Mouse (Mus musculus): ENCODE measurements around the gene Asap2. TPM values are rescaled to one million over a fixed set of nuclear protein-coding genes. Genes with fewer than 3 reads are reported as not detected.

Gene Asap2
- polyA plus RNA-seq, 1 experiment from 2014 or later: 5.0 TPM

DNA sequence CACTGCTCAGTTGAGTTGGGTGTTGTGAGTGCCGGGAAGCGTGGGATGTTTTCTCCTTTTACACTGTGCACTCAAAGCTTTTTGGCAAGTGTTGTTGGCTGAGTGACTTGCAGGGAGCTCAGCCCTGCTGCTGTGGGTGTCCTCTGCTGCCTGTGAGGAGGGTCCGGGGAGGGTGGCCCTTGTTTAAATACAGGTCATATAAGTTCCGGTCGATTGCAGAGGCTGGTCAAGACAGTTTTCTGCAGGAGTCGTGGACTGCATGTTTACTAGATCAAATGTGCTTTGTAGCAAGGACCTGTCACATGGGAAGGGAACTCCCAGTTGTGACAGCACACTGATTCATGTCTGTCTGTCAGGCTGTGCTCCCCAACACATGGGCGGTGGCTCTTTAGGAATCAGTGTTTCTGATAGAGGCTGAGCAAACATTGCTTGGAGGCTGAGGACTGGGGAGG, 175.7 kb downstream of the Asap2 start:
- no peak overlapping the region for H3K4me3 ChIP-seq (ENCODE audit: low read depth, low read length)
- H3K27me3 ChIP-seq (ENCODE audit: control insufficient read depth, insufficient read depth, low read length): no peaks in the 10 kb centered on the region
- peak; percentile 63 for ATAC-seq (ENCODE audit: low FRiP score, low TSS enrichment)
- H3K4me2 ChIP-seq (replicated peaks; ENCODE audit: low read depth): no peak overlapping the region
- 0 out of 2 replicates have a peak, but pooled peaks cover 4% of the 10 kb centered on the region for H3K36me3 ChIP-seq (ENCODE audit: control insufficient read depth, insufficient read depth, low read length)
- no peak for TF ChIP-seq CTCF (IDR thresholded peaks at IDR 0.05; ENCODE audit: low read depth)
- no peak for TF ChIP-seq EP300 (optimal IDR thresholded peaks at IDR 0.05)
- no peak overlapping the region for H3K9ac ChIP-seq (ENCODE audit: low read length)
- peak overlapping the region; percentile 56; the same call in 1 of the 2 replicates for H3K27ac ChIP-seq (replicated peaks)
- whole genome bisulfite sequencing: 29% methylated on average over 7 of the region's 7 CpGs
- peaks cover 7% of the 10 kb centered on the region for H3K4me1 ChIP-seq (replicated peaks; ENCODE audit: control insufficient read depth, insufficient read depth)
- no peaks in the 10 kb centered on the region for H3K9me3 ChIP-seq (ENCODE audit: control insufficient read depth, low read length)
- peak; percentile 62 for DNase-seq (ENCODE audit: low spot score)

DNA sequence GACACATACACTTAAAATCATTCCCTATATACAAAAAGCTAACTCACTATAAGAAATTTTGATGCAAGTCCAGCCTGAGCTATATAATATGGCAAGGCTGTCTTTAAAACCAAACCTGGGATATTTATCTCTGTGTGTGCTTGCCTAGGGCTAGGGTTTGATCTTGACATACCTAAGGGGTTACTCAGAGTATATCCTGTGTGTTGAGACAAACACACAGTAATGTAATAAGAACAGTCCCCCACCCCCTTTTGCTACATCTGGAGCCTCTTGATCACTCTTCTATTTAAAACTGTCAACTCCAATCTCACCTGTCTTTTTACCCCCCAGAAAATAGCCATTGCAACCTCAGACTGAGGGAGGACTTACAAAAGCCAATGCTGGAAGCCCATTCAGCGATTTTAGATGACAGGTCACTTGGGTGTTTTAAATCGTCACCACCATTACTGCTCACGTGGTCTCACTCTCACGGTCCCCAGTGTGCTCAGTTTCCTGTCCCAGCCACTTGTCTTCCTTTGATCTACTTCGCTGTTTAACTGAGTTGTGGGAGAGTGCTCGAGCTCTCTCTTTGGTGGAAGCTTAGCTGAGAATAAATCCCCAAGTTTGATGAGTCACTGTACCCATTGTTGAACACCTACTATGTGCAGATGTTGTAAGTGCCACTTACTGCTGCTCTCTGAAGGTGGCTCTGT, 176.8 kb downstream of the Asap2 start:
- 38% methylated on average over 6 of the region's 6 CpGs for WGBS
- no peaks in the 10 kb centered on the region for H3K27me3 ChIP-seq (ENCODE audit: control insufficient read depth, insufficient read depth, low read length)
- ATAC-seq (ENCODE audit: low FRiP score, low TSS enrichment): no peak

DNA sequence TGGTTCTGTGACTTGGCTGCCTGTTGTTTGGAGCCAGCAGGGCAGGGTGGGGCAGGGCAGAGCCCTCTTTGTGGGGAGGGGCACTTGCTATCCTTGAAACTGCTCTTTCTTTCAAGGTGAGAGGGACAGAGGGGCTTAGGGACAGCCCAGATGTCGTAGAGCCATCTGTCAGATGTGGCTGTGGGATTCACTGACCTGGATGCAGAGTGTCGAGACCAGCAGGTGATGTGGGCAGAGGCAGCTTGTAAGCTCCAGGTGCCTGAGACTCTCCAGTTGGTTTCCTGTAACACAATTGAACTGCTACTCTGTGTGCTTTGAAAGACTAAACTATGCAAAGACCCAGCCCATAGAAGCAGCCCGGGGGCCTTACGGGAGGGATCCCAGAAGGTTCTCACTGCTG, 177.5 kb downstream of the Asap2 start:
- whole genome bisulfite sequencing: 63% methylated on average over 4 of the region's 4 CpGs
- peaks cover 7% of the 10 kb centered on the region for H3K4me1 ChIP-seq (replicated peaks; ENCODE audit: control insufficient read depth, insufficient read depth)
- no peak overlapping the region for H3K4me2 ChIP-seq (replicated peaks; ENCODE audit: low read depth)
- no peaks in the 10 kb centered on the region for H3K9me3 ChIP-seq (ENCODE audit: control insufficient read depth, low read length)
- TF ChIP-seq EP300 (optimal IDR thresholded peaks at IDR 0.05) (no peak), CTCF (IDR thresholded peaks at IDR 0.05; ENCODE audit: low read depth) (no peak)
- H3K27me3 ChIP-seq (ENCODE audit: control insufficient read depth, insufficient read depth, low read length): no peaks in the 10 kb centered on the region
- no peak overlapping the region for H3K4me3 ChIP-seq (ENCODE audit: low read depth, low read length)
- ATAC-seq (ENCODE audit: low FRiP score, low TSS enrichment) (no peak), DNase-seq (ENCODE audit: low spot score) (no peak)
- no peak overlapping the region for H3K9ac ChIP-seq (ENCODE audit: low read length)
- H3K27ac ChIP-seq (replicated peaks): peak overlapping the region; percentile 40; the same call in 1 of the 2 replicates
- 0 out of 2 replicates have a peak, but pooled peaks cover 4% of the 10 kb centered on the region for H3K36me3 ChIP-seq (ENCODE audit: control insufficient read depth, insufficient read depth, low read length)

More for the DNA sequence above, 176.8 kb downstream of the Asap2 start:
- H3K4me3 ChIP-seq (ENCODE audit: low read depth, low read length): no peak overlapping the region
- 0 out of 2 replicates have a peak, but pooled peaks cover 4% of the 10 kb centered on the region for H3K36me3 ChIP-seq (ENCODE audit: control insufficient read depth, insufficient read depth, low read length)
- H3K4me2 ChIP-seq (replicated peaks; ENCODE audit: low read depth): no peak overlapping the region
- peaks cover 7% of the 10 kb centered on the region for H3K4me1 ChIP-seq (replicated peaks; ENCODE audit: control insufficient read depth, insufficient read depth)
- no peak overlapping the region for H3K27ac ChIP-seq (replicated peaks)
- no peak overlapping the region for H3K9ac ChIP-seq (ENCODE audit: low read length)
- H3K9me3 ChIP-seq (ENCODE audit: control insufficient read depth, low read length): no peaks in the 10 kb centered on the region
- DNase-seq (ENCODE audit: low spot score): no peak
- TF ChIP-seq EP300 (optimal IDR thresholded peaks at IDR 0.05) (no peak), CTCF (IDR thresholded peaks at IDR 0.05; ENCODE audit: low read depth) (no peak)

DNA sequence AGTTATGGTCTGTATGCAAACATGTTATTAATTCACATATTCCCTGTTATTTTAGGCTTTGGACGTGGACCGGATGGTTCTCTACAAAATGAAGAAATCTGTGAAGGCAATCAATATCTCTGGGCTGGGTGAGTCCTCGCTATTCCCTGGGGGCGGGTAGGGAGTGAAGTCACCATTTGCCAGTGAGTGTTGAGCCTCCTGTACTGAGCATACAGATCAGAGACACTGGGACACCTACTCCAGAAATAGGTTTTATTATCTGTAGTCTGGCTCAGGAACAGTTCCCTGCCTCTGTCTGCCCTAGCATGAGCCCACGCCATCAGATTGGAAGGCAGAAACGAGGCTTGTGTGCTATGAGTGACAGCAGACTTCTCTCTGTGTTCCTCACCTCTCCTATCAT, 177.9 kb downstream of the Asap2 start:
- TF ChIP-seq CTCF (IDR thresholded peaks at IDR 0.05; ENCODE audit: low read depth) (no peak), EP300 (optimal IDR thresholded peaks at IDR 0.05) (no peak)
- WGBS: 73% methylated on average over 6 of the region's 6 CpGs
- Histone ChIP-seq H3K27me3 (ENCODE audit: control insufficient read depth, insufficient read depth, low read length) (no peaks in the 10 kb centered on the region), H3K4me1 (replicated peaks; ENCODE audit: control insufficient read depth, insufficient read depth) (peaks cover 7% of the 10 kb centered on the region), H3K9ac (ENCODE audit: low read length) (no peak overlapping the region), H3K36me3 (ENCODE audit: control insufficient read depth, insufficient read depth, low read length) (0 out of 2 replicates have a peak, but pooled peaks cover 4% of the 10 kb centered on the region), H3K9me3 (ENCODE audit: control insufficient read depth, low read length) (no peaks in the 10 kb centered on the region), H3K27ac (replicated peaks) (no peak overlapping the region), H3K4me2 (replicated peaks; ENCODE audit: low read depth) (no peak overlapping the region), H3K4me3 (ENCODE audit: low read depth, low read length) (no peak overlapping the region)
- DNase-seq (ENCODE audit: low spot score) (no peak), ATAC-seq (ENCODE audit: low FRiP score, low TSS enrichment) (no peak)

DNA sequence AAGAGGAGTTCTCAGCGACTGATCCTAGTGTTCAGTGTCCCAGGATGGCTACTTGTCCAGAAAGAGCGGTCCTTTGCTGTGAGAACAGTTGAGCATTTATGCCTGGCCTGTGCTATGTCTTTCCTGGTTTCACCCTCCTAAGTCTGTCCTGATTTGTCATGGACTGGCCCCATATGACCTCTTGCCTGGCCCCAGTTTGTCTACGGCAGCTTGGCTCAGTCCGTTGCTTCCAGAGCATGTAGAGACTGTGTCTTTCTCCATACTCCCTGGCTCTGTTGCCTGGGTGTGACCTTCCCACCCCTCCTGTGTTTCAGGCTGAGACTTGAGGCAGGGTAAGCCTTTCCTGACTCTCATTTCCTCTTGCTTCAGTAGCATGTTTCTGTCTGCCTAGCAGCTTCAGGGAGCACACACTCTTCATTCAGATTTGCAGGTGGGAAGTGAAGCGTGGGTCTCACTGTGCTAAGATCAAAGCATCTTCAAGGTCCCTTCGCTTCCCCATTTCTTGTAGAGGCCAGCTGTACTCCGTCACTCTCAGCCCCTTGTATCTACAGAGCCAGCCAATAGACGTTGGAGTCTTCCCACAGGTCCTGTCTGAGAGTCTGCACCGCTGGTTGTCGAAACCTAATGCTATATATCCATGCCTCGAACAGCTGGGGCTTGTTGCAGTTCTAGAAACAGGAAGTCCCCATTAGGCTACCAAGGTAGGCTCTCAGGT, 181.7 kb downstream of the Asap2 start:
- ATAC-seq (ENCODE audit: low FRiP score, low TSS enrichment): no peak
- no peak overlapping the region for H3K9ac ChIP-seq (ENCODE audit: low read length)
- DNase-seq (ENCODE audit: low spot score): no peak
- TF ChIP-seq EP300 (optimal IDR thresholded peaks at IDR 0.05) (no peak), CTCF (IDR thresholded peaks at IDR 0.05; ENCODE audit: low read depth) (no peak)
- no peaks in the 10 kb centered on the region for H3K9me3 ChIP-seq (ENCODE audit: control insufficient read depth, low read length)
- H3K27ac ChIP-seq (replicated peaks): no peak overlapping the region
- H3K4me2 ChIP-seq (replicated peaks; ENCODE audit: low read depth): no peak overlapping the region
- no peaks in the 10 kb centered on the region for H3K27me3 ChIP-seq (ENCODE audit: control insufficient read depth, insufficient read depth, low read length)
- 66% methylated on average over 11 of the region's 11 CpGs for WGBS
- H3K36me3 ChIP-seq (ENCODE audit: control insufficient read depth, insufficient read depth, low read length): 0 out of 2 replicates have a peak, but pooled peaks cover 4% of the 10 kb centered on the region
- no peaks in the 10 kb centered on the region; the same call in 1 of the 2 replicates for H3K4me1 ChIP-seq (replicated peaks; ENCODE audit: control insufficient read depth, insufficient read depth)
- H3K4me3 ChIP-seq (ENCODE audit: low read depth, low read length): no peak overlapping the region

Data from stomach, postnatal 0 days (tissue).